Mouse (Mus musculus): ENCODE results near the gene Rassf2.

GRCm38 (mm10) chr2:132008186-132008585, 21.9 kb downstream of the Rassf2 start:
- TF ChIP-seq CTCF (IDR thresholded peaks at IDR 0.05; ENCODE audit: low read depth) (no peak), EP300 (IDR thresholded peaks at IDR 0.05; ENCODE audit: low read depth) (no peak)
